Mouse (Mus musculus) frontal cortex, adult (tissue): ENCODE measurements around the gene Olfr24.
"Not testable (repeated sequence)": the region's sequence is repeated elsewhere in the genome, so short reads cannot be mapped to it uniquely, and the experiment has no call there.

Source experiments
- ATAC-seq: cut with Nextera tagmentation; 2 replicates; pipeline ENCODE4 v1.9.2; 2017; ENCODE audit warnings: mild to moderate bottlenecking, moderate library complexity, mixed read lengths; ENCODE audit not compliant: low TSS enrichment

Gene Olfr24

GRCm38 (mm10) chr9:18763896-18764295 lies at the start of gene Olfr24:
TSS of gene Olfr24 (minus strand) at chr9:18763996.
- no peak for ATAC-seq

- no peak for ATAC-seq
Measured at GRCm38 (mm10) chr9:18785316-18785715, 21.5 kb upstream of the Olfr24 start.

GRCm38 (mm10) chr9:18779476-18779875 lies 15.7 kb upstream of the Olfr24 start:
- peak; percentile 52 for ATAC-seq

- no peak for ATAC-seq
Measured at GRCm38 (mm10) chr9:18778981-18779380, 15.2 kb upstream of the Olfr24 start.

- no peak for ATAC-seq
Measured at GRCm38 (mm10) chr9:18755595-18755994, 8.2 kb downstream of the Olfr24 start.

- 0 out of 2 replicates have a peak, but pooled peaks have one; percentile 47 for ATAC-seq
Measured at GRCm38 (mm10) chr9:18744639-18745038, 19.2 kb downstream of the Olfr24 start.

GRCm38 (mm10) chr9:18734177-18734576 lies 29.6 kb downstream of the Olfr24 start:
- ATAC-seq = not testable (repeated sequence)

GRCm38 (mm10) chr9:18722712-18723099 lies 41.1 kb downstream of the Olfr24 start:
- ATAC-seq = no peak

- ATAC-seq = no peak
Measured at GRCm38 (mm10) chr9:18721931-18722711, 41.7 kb downstream of the Olfr24 start.

- no peak for ATAC-seq
Measured at GRCm38 (mm10) chr9:18721011-18721410, 42.8 kb downstream of the Olfr24 start.

GRCm38 (mm10) chr9:18705628-18706027 lies 58.2 kb downstream of the Olfr24 start:
- ATAC-seq = no peak
